Mouse (Mus musculus): ENCODE measurements around the gene Trit1.
"Not testable (repeated sequence)": the region's sequence is repeated elsewhere in the genome, so short reads cannot be mapped to it uniquely, and the experiment has no call there.

Trit1 gene

GRCm38 (mm10) chr4:123016451-123016957, at the start of gene Trit1:
TSS of gene Trit1 (plus strand) at chr4:123016597.
- peak; percentile 95 for DNase-seq (ENCODE audit: low spot score in 2 of 2)

- no peak for DNase-seq (ENCODE audit: low spot score in 2 of 2)
These were observed 48.3 kb upstream of the Trit1 start for GRCm38 (mm10) chr4:122968106-122968505.

- no peak for DNase-seq (ENCODE audit: low spot score in 2 of 2)
These were observed 45.2 kb upstream of the Trit1 start for GRCm38 (mm10) chr4:122971191-122971590.

- DNase-seq (ENCODE audit: low spot score in 2 of 2): no peak
These were observed 44.8 kb upstream of the Trit1 start for GRCm38 (mm10) chr4:122971646-122972045.

- no peak for DNase-seq (ENCODE audit: low spot score in 2 of 2)
These were observed 44.3 kb upstream of the Trit1 start for GRCm38 (mm10) chr4:122972056-122972455.

GRCm38 (mm10) chr4:122974976-122975520, 41.3 kb upstream of the Trit1 start:
- no peak for DNase-seq (ENCODE audit: low spot score in 2 of 2)

GRCm38 (mm10) chr4:122976885-122977284, 39.5 kb upstream of the Trit1 start:
- no peak for DNase-seq (ENCODE audit: low spot score in 2 of 2)

GRCm38 (mm10) chr4:122978850-122979249, 37.5 kb upstream of the Trit1 start:
- DNase-seq (ENCODE audit: low spot score in 2 of 2): no peak

- no peak for DNase-seq (ENCODE audit: low spot score in 2 of 2)
These were observed 36.6 kb upstream of the Trit1 start for GRCm38 (mm10) chr4:122979826-122980225.

- DNase-seq (ENCODE audit: low spot score in 2 of 2): no peak
These were observed 35.7 kb upstream of the Trit1 start for GRCm38 (mm10) chr4:122980684-122981083.

GRCm38 (mm10) chr4:122981238-122981637, 35.2 kb upstream of the Trit1 start:
- no peak for DNase-seq (ENCODE audit: low spot score in 2 of 2)

GRCm38 (mm10) chr4:122981930-122982329, 34.5 kb upstream of the Trit1 start:
- no peak for DNase-seq (ENCODE audit: low spot score in 2 of 2)

GRCm38 (mm10) chr4:122982537-122982936, 33.9 kb upstream of the Trit1 start:
- DNase-seq (ENCODE audit: low spot score in 2 of 2): no peak

GRCm38 (mm10) chr4:122983486-122984261, 32.7 kb upstream of the Trit1 start:
- no peak for DNase-seq (ENCODE audit: low spot score in 2 of 2)

GRCm38 (mm10) chr4:122985110-122985509, 31.3 kb upstream of the Trit1 start:
- peak; percentile 54 to 82 for DNase-seq (ENCODE audit: low spot score in 2 of 2)

- no peak for DNase-seq (ENCODE audit: low spot score in 2 of 2)
These were observed 29.0 kb upstream of the Trit1 start for GRCm38 (mm10) chr4:122987421-122987820.

- not testable (repeated sequence) for DNase-seq (ENCODE audit: low spot score in 2 of 2)
These were observed 28.4 kb upstream of the Trit1 start for GRCm38 (mm10) chr4:122988004-122988403.

GRCm38 (mm10) chr4:122991177-122991576, 25.2 kb upstream of the Trit1 start:
- DNase-seq (ENCODE audit: low spot score in 2 of 2): no peak

GRCm38 (mm10) chr4:122992276-122992675, 24.1 kb upstream of the Trit1 start:
- no peak for DNase-seq (ENCODE audit: low spot score in 2 of 2)

GRCm38 (mm10) chr4:122995404-122996220, 20.8 kb upstream of the Trit1 start, which contains the start of gene Mycl:
TSS of gene Mycl (plus strand) at chr4:122995652.
- DNase-seq (ENCODE audit: low spot score in 2 of 2): peak; percentile 88 to 92

- DNase-seq (ENCODE audit: low spot score in 2 of 2): peak; percentile 41 to 42
These were observed 20.2 kb upstream of the Trit1 start for GRCm38 (mm10) chr4:122996221-122996617.

Measured in frontal cortex, postnatal 36 days (tissue).